In genomic region chr17:81193230-81193871, GRCm38 (mm10) we compare ENCODE assay signal across 8 mouse cellular contexts.
A peak's percentile ranks its signal among the peaks of the same experiment; 100 is the strongest.
DNase-seq lines count a peak whose midpoint lies in the region; ATAC-seq and TF ChIP-seq lines count a peak whose summit lies in the region.

No protein-coding gene starts in this region.

- DNase-seq in heart, adult 18-20 months = peak; percentile 39 to 86
- no peak for DNase-seq in heart, embryonic 10.5 days (ENCODE audit: low spot score)
- DNase-seq in brain, adult 2 months (ENCODE audit: low read depth, low spot score) = peak; percentile 87
- peak; percentile 71 to 74 for DNase-seq in left cerebral cortex, adult 2 months (ENCODE audit: extremely low spot score in 1 of 2, low spot score in 2 of 2)
- peak; percentile 21 to 68 for DNase-seq in spleen, postnatal 4 days (ENCODE audit: low spot score in 2 of 2)

- H3K4me3 ChIP-seq in heart, embryonic 10.5 days = no peak overlapping the region
- H3K4me3 ChIP-seq in embryonic facial prominence, embryonic 13.5 days = peak overlapping the region; percentile 23; the same call in 1 of the 2 replicates
- no peak overlapping the region for H3K4me3 ChIP-seq in hindbrain, embryonic 13.5 days
- H3K4me3 ChIP-seq in left cerebral cortex, adult 2 months = peak overlapping the region; percentile 28

- WGBS in heart, embryonic 10.5 days = 41% methylated on average over 8 of the region's 8 CpGs
- WGBS in embryonic facial prominence, embryonic 13.5 days = 34% methylated on average over 8 of the region's 8 CpGs
- WGBS in hindbrain, embryonic 13.5 days = 46% methylated on average over 8 of the region's 8 CpGs

- H3K27me3 ChIP-seq in heart, embryonic 10.5 days (ENCODE audit: insufficient read depth, poor library complexity, severe bottlenecking) = no peaks in the 10 kb centered on the region
- no peaks in the 10 kb centered on the region for H3K27me3 ChIP-seq in embryonic facial prominence, embryonic 13.5 days
- no peaks in the 10 kb centered on the region for H3K27me3 ChIP-seq in hindbrain, embryonic 13.5 days

- H3K4me1 ChIP-seq in heart, embryonic 10.5 days = no peaks in the 10 kb centered on the region
- peaks cover 4% of the 10 kb centered on the region; the same call in 1 of the 2 replicates for H3K4me1 ChIP-seq in embryonic facial prominence, embryonic 13.5 days
- H3K4me1 ChIP-seq in hindbrain, embryonic 13.5 days (replicated peaks) = no peaks in the 10 kb centered on the region

- ATAC-seq in embryonic facial prominence, embryonic 13.5 days (ENCODE audit: insufficient number of reproducible peaks, insufficient read depth, low FRiP score, low TSS enrichment, low read depth) = no peak
- ATAC-seq in hindbrain, embryonic 13.5 days (ENCODE audit: low FRiP score) = 0 out of 2 replicates have a peak, but pooled peaks have one; percentile 24
- ATAC-seq in megakaryocyte-erythroid progenitor cell, adult 5-6 weeks (replicated peaks; ENCODE audit: low FRiP score, low TSS enrichment, poor library complexity, severe bottlenecking) = peak; percentile 55; the same call in 1 of the 2 replicates

- H3K9me3 ChIP-seq in heart, embryonic 10.5 days = no peaks in the 10 kb centered on the region
- H3K9me3 ChIP-seq in embryonic facial prominence, embryonic 13.5 days = no peaks in the 10 kb centered on the region
- no peaks in the 10 kb centered on the region for H3K9me3 ChIP-seq in hindbrain, embryonic 13.5 days

- peak overlapping the region; percentile 48 for H3K4me2 ChIP-seq in embryonic facial prominence, embryonic 13.5 days
- H3K4me2 ChIP-seq in hindbrain, embryonic 13.5 days = no peak overlapping the region

- no peaks in the 10 kb centered on the region for H3K36me3 ChIP-seq in heart, embryonic 10.5 days
- H3K36me3 ChIP-seq in embryonic facial prominence, embryonic 13.5 days = no peaks in the 10 kb centered on the region
- H3K36me3 ChIP-seq in hindbrain, embryonic 13.5 days = no peaks in the 10 kb centered on the region

- no peak overlapping the region for H3K9ac ChIP-seq in embryonic facial prominence, embryonic 13.5 days
- H3K9ac ChIP-seq in hindbrain, embryonic 13.5 days = no peak overlapping the region

- TF ChIP-seq CTCF in left cerebral cortex, adult 2 months (IDR thresholded peaks at IDR 0.05) = peak; percentile 82

- intact Hi-C loops in left cerebral cortex, adult 2 months (cut with DNase I) = loop anchor here (2.0 to 10.0 kb wide), 7 partner anchors 399 to 1807 kb away; no protein-coding TSS in a partner anchor

- no peak overlapping the region for H3K27ac ChIP-seq in heart, embryonic 10.5 days
- H3K27ac ChIP-seq in embryonic facial prominence, embryonic 13.5 days = no peak overlapping the region
- H3K27ac ChIP-seq in hindbrain, embryonic 13.5 days = peak overlapping the region; percentile 4; the same call in 1 of the 2 replicates
- H3K27ac ChIP-seq in left cerebral cortex, adult 2 months = peak overlapping the region; percentile 67

Comparison
In these comparisons a context has a peak if more than half of its experiments do, and no peak if none do; other contexts are left out.
1. H3K27ac ChIP-seq: peak in hindbrain, embryonic 13.5 days (single experiment) and left cerebral cortex, adult 2 months (single experiment); none in heart, embryonic 10.5 days (single experiment) and embryonic facial prominence, embryonic 13.5 days (single experiment).
2. H3K4me3 ChIP-seq: peak in embryonic facial prominence, embryonic 13.5 days (single experiment) and left cerebral cortex, adult 2 months (single experiment); none in heart, embryonic 10.5 days (single experiment) and hindbrain, embryonic 13.5 days (single experiment).